Mouse (Mus musculus): Measurements from ENCODE around the gene Pifo. TPM values are rescaled to one million over a fixed set of nuclear protein-coding genes. Genes with fewer than 3 reads are reported as not detected.
"Not testable (repeated sequence)": the region's sequence is repeated elsewhere in the genome, so short reads cannot be mapped to it uniquely, and the experiment has no call there.

Gene Pifo
- polyA plus RNA-seq, 2 experiments = not detected

GRCm38 (mm10) chr3:106024135-106024534 lies 9.7 kb upstream of the Pifo start:
- TF ChIP-seq CTCF (IDR thresholded peaks at IDR 0.05; ENCODE audit: low read depth) (no peak), EP300 (IDR thresholded peaks at IDR 0.05; ENCODE audit: low read depth) (no peak)
- no peaks in the 10 kb centered on the region for H3K9me3 ChIP-seq (ENCODE audit: control insufficient read depth, low read length)
- no peak overlapping the region for H3K4me2 ChIP-seq (ENCODE audit: low read depth)
- DNase-seq (ENCODE audit: low read depth in 3 of 3, low spot score in 3 of 3) (no peak), ATAC-seq (ENCODE audit: insufficient read depth) (no peak)
- no peaks in the 10 kb centered on the region for H3K36me3 ChIP-seq (replicated peaks; ENCODE audit: control insufficient read depth, insufficient read depth, low read depth)
- 59% methylated on average over 2 of the region's 2 CpGs for WGBS (ENCODE audit: insufficient replicate concordance)
- no peak overlapping the region for H3K9ac ChIP-seq (replicated peaks)
- H3K4me3 ChIP-seq (ENCODE audit: insufficient read depth in 1 of 2, low read depth in 2 of 2, low read length in 2 of 2) = no peak overlapping the region
- H3K4me1 ChIP-seq (replicated peaks; ENCODE audit: control insufficient read depth in 2 of 2, insufficient read depth in 2 of 2, low read length in 1 of 2) = no peaks in the 10 kb centered on the region
- no peaks in the 10 kb centered on the region for H3K27me3 ChIP-seq (ENCODE audit: control insufficient read depth, insufficient read depth, low read length)
- no peak overlapping the region for H3K27ac ChIP-seq

DNA sequence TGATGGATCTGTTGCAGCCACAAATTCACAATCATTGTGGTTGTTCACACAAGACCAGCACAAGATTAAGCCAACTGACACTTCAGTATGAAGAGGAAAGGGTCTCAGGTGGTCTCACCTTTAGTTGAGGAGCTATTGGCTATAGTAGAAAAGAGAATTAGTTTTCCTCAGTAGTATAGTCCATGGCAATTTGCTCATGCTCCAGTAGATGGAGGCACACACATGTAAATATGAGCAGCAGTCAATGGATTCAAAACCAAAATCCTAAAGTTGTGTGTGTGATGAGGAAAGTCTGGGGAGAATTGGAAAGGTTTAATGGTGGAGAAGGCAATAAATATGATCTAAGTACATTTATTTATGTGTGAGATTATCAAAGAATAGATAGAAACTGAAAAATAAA lies 7.4 kb upstream of the Pifo start:
- Histone ChIP-seq H3K9me3 (ENCODE audit: control insufficient read depth, low read length) (no peaks in the 10 kb centered on the region), H3K36me3 (replicated peaks; ENCODE audit: control insufficient read depth, insufficient read depth, low read depth) (no peaks in the 10 kb centered on the region), H3K27ac (no peak overlapping the region), H3K9ac (replicated peaks) (no peak overlapping the region), H3K4me2 (ENCODE audit: low read depth) (no peak overlapping the region), H3K27me3 (ENCODE audit: control insufficient read depth, insufficient read depth, low read length) (no peaks in the 10 kb centered on the region), H3K4me1 (replicated peaks; ENCODE audit: control insufficient read depth in 2 of 2, insufficient read depth in 2 of 2, low read length in 1 of 2) (no peaks in the 10 kb centered on the region), H3K4me3 (ENCODE audit: insufficient read depth in 1 of 2, low read depth in 2 of 2, low read length in 2 of 2) (no peak overlapping the region)
- TF ChIP-seq EP300 (IDR thresholded peaks at IDR 0.05; ENCODE audit: low read depth) (no peak), CTCF (IDR thresholded peaks at IDR 0.05; ENCODE audit: low read depth) (no peak)
- DNase-seq (ENCODE audit: low read depth in 3 of 3, low spot score in 3 of 3) (no peak), ATAC-seq (ENCODE audit: insufficient read depth) (no peak)

GRCm38 (mm10) chr3:106003360-106003759 lies 11.1 kb downstream of the Pifo start:
- WGBS (ENCODE audit: insufficient replicate concordance) = 38% methylated on average over 10 of the region's 10 CpGs

DNA sequence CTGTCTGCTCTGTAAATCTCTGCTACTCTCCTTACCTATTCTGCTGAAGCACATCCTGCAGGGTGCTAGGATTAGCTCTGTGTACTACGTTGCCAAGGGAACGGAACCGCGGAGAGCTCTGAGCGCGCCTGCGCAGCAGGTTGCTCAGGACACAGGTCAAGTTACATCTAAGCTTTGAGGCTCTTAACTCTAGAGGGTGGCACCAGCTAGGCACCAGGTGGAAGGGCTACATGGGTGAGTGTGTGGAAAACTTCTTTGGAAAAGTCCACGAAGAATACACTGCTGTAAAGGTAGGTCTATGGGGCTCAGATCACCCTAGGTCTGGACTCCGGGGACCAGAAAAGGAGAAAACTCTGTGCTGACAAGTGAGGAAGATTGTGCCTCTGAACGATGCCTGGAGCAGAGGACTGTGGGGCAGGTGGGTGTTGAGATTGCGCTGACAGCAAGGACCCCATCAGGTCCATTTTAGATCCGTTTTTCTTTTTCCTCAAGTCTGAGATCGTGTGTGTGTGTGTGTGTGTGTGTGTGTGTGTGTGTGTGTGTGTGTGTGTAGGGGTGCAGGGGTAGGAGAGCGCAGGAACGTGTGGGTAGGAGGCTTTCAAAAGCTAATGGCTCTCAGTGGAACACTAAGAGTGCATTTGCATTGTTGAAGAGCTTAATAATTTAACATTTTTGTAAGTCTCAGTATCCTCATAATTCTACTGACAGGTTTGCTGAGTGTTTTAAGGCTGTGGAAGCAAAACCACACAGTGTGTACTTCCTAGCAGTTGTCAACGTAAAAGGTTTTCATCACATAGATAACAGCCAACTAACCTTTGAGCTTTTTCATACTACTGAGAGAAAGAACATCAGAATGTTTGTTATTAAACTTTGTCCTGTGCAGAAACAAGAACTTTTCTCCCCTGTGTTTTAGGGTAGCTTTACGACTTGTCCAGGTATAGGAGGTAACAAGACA lies 12.8 kb downstream of the Pifo start:
- peak overlapping the region; percentile 6; the same call in 1 of the 2 replicates for H3K4me2 ChIP-seq (ENCODE audit: low read depth)
- no peak overlapping the region for H3K4me3 ChIP-seq (ENCODE audit: insufficient read depth in 1 of 2, low read depth in 2 of 2, low read length in 2 of 2)
- no peaks in the 10 kb centered on the region for H3K4me1 ChIP-seq (replicated peaks; ENCODE audit: control insufficient read depth in 2 of 2, insufficient read depth in 2 of 2, low read length in 1 of 2)
- WGBS (ENCODE audit: insufficient replicate concordance) = 13% methylated on average over 17 of the region's 17 CpGs
- H3K9me3 ChIP-seq (ENCODE audit: control insufficient read depth, low read length) = no peaks in the 10 kb centered on the region
- H3K27ac ChIP-seq = no peak overlapping the region
- TF ChIP-seq CTCF (IDR thresholded peaks at IDR 0.05; ENCODE audit: low read depth) (no peak), EP300 (IDR thresholded peaks at IDR 0.05; ENCODE audit: low read depth) (no peak)
- no peak for ATAC-seq (ENCODE audit: insufficient read depth)
- H3K36me3 ChIP-seq (replicated peaks; ENCODE audit: control insufficient read depth, insufficient read depth, low read depth) = no peaks in the 10 kb centered on the region
- H3K9ac ChIP-seq (replicated peaks) = no peak overlapping the region
- H3K27me3 ChIP-seq (ENCODE audit: control insufficient read depth, insufficient read depth, low read length) = no peaks in the 10 kb centered on the region
- DNase-seq (ENCODE audit: low read depth in 3 of 3, low spot score in 3 of 3) = no peak

More at GRCm38 (mm10) chr3:106003360-106003759, 11.1 kb downstream of the Pifo start:
- not testable (repeated sequence) for H3K9me3 ChIP-seq (ENCODE audit: control insufficient read depth, low read length); H3K4me1 ChIP-seq (replicated peaks; ENCODE audit: control insufficient read depth in 2 of 2, insufficient read depth in 2 of 2, low read length in 1 of 2); H3K9ac ChIP-seq (replicated peaks); H3K27me3 ChIP-seq (ENCODE audit: control insufficient read depth, insufficient read depth, low read length); DNase-seq (ENCODE audit: low read depth in 3 of 3, low spot score in 3 of 3); H3K36me3 ChIP-seq (replicated peaks; ENCODE audit: control insufficient read depth, insufficient read depth, low read depth); H3K4me2 ChIP-seq (ENCODE audit: low read depth); H3K27ac ChIP-seq; ATAC-seq (ENCODE audit: insufficient read depth); H3K4me3 ChIP-seq (ENCODE audit: insufficient read depth in 1 of 2, low read depth in 2 of 2, low read length in 2 of 2)

DNA sequence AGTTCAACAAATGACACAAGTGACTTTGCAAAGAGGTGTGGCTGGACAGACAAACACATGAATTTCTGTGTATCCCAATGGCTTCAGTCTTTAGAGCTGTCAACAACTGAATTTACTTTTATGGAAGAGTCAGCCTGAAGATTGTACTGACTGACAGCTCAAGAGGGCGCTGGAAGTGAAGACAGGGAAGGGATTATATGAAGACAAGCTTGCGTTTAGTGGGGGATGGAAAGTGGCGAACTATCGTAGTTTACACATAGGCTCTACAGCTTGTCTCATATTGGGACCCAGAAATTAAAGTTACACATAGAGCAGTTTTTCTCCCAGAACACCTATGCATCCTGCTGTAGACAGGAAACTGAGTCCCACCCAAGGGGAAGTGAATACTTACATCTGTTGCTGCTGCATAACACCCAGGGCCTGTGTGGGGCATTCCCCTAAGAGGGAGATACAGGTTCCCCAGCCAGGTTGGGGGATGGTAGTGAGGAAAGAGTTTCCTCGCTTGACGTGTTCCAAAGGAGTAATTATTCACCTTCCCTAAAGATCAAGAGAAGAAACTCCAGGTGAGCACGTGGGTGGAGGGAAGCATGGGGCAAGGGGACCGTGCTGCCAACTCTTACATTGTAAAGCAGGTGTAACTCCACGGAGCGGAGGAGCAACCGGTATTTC lies 13.6 kb downstream of the Pifo start:
- 23% methylated on average over 11 of the region's 11 CpGs for WGBS (ENCODE audit: insufficient replicate concordance)
- H3K27ac ChIP-seq = no peak overlapping the region
- H3K27me3 ChIP-seq (ENCODE audit: control insufficient read depth, insufficient read depth, low read length) = no peaks in the 10 kb centered on the region
- DNase-seq (ENCODE audit: low read depth in 3 of 3, low spot score in 3 of 3) (no peak), ATAC-seq (ENCODE audit: insufficient read depth) (no peak)
- TF ChIP-seq CTCF (IDR thresholded peaks at IDR 0.05; ENCODE audit: low read depth) = no peak
- no peak for TF ChIP-seq EP300 (IDR thresholded peaks at IDR 0.05; ENCODE audit: low read depth)
- H3K9me3 ChIP-seq (ENCODE audit: control insufficient read depth, low read length) = no peaks in the 10 kb centered on the region
- no peak overlapping the region for H3K9ac ChIP-seq (replicated peaks)
- H3K4me1 ChIP-seq (replicated peaks; ENCODE audit: control insufficient read depth in 2 of 2, insufficient read depth in 2 of 2, low read length in 1 of 2) = no peaks in the 10 kb centered on the region
- peak overlapping the region; percentile 6; the same call in 1 of the 2 replicates for H3K4me2 ChIP-seq (ENCODE audit: low read depth)
- no peak overlapping the region for H3K4me3 ChIP-seq (ENCODE audit: insufficient read depth in 1 of 2, low read depth in 2 of 2, low read length in 2 of 2)
- no peaks in the 10 kb centered on the region for H3K36me3 ChIP-seq (replicated peaks; ENCODE audit: control insufficient read depth, insufficient read depth, low read depth)

All from liver, embryonic 14.5 days (tissue).